Mouse (Mus musculus) CD4-positive, CD25-positive, alpha-beta regulatory T cell, adult 2 months (primary cell): ENCODE measurements around the gene Tat.

Experiments used
- DNase-seq: peaks from one replicate; pipeline ENCODE4 v3.0.0-alpha.2; 2012; ENCODE audit warnings: low read depth, low spot score

Tat gene

GRCm38 (mm10) chr8:110039659-110040058 is 49.4 kb downstream of the Tat start, which contains the start of gene Chst4:
Gene Chst4 (minus strand): TSS chr8:110039740.
- no peak for DNase-seq

DNA sequence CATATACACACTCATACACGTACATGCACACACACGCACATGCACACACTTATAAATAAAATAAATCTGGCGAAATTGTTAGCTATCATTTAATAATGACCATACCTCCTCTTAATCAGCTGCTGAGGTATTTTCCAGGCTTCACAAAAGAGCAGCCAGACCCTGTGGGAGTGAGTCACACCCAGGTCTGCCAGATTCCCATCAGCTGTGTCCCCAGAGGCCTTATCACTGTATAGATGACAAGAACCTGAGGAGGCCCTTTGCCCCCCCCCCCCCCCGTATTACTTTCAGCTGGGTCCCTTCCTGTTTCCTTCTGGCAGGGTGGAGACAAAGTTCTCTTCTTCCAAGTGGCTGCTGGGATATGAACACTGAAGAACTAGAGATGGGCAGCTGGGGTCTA is 50.3 kb downstream of the Tat start:
- DNase-seq = no peak
